Mouse (Mus musculus): ENCODE measurements around the gene Csmd2. TPM values are rescaled to one million over a fixed set of nuclear protein-coding genes. Genes with fewer than 3 reads are reported as not detected.
A peak's percentile ranks its signal among the peaks of the same experiment; 100 is the strongest.
"Not testable (repeated sequence)": the region's sequence is repeated elsewhere in the genome, so short reads cannot be mapped to it uniquely, and the experiment has no call there.

Gene Csmd2
- total RNA-seq, 1 experiment from 2014 or later: 2.2 TPM

- no peak for DNase-seq
These were observed 61.1 kb downstream of the Csmd2 start for GRCm38 (mm10) chr4:128048716-128049115.

- no peak for DNase-seq
These were observed 65.0 kb downstream of the Csmd2 start for GRCm38 (mm10) chr4:128052701-128053100.

GRCm38 (mm10) chr4:128061274-128061673 is 73.6 kb downstream of the Csmd2 start:
- not testable (repeated sequence) for DNase-seq

DNA sequence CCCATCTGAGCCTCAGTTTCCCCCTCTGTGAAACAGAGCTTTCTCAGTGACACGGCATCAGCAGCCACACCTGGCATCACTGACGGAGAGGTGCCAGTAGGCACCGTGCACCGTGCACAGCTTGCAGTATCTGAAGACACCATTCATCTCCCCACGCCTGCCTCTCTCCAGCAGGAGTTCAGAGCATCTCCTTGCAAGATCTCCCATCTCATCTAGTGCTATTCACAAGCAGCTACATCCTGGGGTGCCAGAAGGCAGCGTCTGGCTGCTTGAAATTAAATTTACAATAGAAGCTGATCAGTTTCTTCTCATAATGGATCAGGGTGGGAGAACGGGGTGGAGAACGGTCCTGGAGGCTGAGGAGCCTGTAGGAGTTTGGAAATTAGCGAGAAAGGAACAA is 79.5 kb downstream of the Csmd2 start:
- no peak for DNase-seq

- no peak for DNase-seq
These were observed 96.8 kb downstream of the Csmd2 start for GRCm38 (mm10) chr4:128084466-128084865.

DNA sequence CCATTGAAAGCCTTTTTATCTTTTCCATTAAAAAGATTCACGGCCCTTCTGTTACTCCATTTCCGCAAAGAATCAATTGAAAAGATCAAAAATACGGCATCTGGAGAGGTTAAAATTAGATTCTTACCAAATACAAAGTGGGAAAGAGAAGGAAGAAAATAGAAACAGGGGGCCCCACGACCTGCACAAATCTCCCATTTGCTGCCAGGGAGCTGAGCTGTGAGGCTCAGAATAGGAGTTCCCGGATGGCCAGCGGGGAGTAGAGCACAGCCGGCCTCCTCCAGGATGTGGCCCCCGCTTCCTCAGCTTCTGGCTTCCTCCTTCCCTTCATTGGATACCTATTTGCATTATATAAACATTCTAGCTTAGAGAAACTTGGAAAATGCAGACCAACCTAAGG is 97.4 kb downstream of the Csmd2 start:
- DNase-seq: no peak

- no peak for DNase-seq
These were observed 99.5 kb downstream of the Csmd2 start for GRCm38 (mm10) chr4:128087147-128087606.

DNA sequence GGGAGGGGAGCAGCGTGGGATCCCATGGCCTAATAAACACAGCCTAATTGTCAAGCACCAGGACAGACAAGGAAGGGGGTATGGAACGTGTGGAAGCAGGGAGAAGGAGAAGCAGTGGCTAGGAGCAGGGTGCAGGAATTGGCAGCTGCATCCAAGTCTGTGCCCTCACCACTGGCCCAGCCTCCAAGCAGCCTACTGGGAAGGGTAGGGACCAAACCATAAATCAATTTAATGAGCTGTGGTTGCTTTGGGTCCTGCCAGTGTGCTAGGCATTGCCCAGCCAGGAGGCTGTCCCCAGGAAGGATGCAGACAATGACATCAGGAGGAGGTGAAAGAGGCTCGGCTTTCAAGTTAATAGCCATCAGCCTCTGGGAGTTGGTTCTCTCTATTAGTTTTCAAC is 100.0 kb downstream of the Csmd2 start:
- no peak for DNase-seq

DNA sequence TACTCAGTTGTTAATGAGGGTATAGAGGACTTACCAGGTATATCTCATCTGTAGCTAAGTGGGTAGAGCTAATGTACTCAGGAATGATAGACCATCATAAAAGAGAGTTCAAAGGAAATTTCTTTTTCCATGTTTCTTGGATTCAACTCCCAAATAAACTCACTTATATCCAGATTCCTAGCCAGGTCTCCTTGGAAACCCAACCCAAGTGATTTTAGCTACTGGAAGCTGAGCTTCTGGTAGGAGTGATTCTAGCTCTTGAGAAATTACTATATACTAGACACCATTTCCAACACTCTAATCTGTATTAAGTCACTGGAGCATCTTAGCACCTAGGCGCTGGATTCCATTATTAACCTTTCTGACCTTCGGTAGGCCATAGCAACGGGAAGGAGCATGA is 100.6 kb downstream of the Csmd2 start:
- no peak for DNase-seq

GRCm38 (mm10) chr4:128091938-128092337 is 104.3 kb downstream of the Csmd2 start:
- no peak for DNase-seq

DNA sequence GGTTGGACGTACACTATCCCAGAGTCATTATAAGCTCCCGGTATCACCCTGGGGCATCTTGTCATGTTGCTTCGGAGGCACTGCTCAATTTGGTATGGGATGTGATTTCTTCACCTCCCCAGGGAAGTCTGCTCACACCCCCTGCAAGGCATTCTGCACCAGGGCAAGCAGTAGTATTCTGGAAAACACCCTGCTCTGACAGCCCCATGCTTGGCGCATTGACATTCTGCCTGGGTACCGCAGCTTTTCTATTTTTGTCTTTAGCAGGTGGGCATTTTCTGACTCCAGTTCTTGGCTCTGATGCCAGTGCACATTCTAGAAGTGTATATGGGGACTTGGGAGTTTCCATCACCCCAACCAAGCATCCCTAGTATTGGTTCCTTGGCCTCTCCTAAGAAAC is 111.9 kb downstream of the Csmd2 start:
- DNase-seq: no peak

DNA sequence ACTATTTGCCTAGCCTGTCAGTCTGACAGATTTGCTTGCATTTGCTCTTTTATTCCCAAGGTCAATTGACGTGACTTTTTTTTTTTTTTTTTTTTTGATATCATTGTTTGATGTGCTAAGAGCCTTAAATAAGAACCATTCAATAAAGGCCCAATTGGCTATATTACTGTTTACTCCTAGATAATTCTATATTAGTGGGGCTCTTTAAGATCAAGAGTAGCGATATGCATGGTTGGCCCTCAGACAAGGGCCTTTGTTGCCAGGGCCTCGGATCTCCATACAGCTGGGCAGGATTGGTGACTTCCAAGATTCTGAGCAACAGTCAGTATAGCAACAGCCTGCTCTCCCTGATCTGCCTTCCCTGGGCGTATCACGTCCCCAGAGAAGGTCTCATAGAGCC is 112.9 kb downstream of the Csmd2 start:
- DNase-seq: no peak

- DNase-seq: no peak
These were observed 128.7 kb downstream of the Csmd2 start for GRCm38 (mm10) chr4:128116331-128116730.

DNA sequence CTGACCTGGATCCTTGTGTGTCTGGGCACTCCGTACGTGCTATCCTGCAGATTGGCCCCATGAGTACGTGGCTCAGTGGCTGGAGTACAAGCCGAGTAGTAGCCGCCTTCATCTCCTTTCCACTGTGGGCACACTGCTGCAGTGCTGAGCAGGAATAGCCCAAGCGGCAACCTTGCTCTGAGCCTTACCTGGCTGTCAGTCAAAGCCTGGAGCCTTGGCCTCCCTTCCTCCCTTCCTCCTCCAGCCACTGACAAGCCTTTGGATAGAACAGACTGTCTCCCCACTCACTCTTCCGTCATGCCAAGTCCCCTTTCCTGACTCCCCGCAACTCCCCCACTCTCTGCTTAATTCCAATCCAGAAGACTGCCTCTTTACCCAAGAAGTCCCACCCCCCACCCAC is 135.6 kb downstream of the Csmd2 start:
- no peak for DNase-seq

DNA sequence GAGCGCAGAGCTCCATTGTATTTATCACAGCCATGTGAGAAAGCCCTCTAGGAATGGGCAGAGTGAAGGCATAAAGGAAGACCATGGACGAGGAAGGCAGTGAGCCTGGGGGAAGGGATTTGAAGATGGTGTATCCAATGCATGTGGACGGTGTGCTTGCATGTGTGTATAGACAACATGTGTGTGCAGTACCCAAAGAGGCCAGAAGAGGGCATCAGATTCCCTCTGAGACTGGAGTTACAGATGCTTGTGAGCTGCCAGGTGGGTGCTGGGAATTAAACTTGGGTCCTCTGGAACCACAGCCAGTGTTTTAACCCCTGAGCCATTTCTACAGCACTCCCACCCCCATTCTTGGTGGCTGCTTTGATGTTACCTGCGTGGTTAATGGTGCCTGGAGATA is 137.1 kb downstream of the Csmd2 start:
- DNase-seq: no peak

DNA sequence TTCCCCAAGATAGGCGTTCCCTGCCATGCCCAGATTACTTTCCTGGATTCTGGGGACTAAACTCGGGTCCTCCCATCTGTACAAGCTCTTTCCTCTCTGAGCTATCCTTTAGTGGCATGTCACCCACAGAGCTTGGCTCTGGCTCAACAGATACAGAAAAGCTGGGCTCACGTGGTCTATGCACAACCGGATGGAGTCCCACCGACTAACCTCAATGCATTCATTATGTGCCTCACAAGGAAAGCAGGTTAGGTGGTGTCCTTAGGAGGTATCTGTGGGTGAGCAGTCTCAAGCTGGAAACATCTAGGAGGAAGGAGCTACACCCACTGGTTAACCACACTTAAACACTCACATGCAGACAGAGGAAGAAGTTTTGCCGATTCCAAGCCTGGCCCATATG is 140.9 kb downstream of the Csmd2 start:
- DNase-seq: no peak

- DNase-seq: no peak
These were observed 143.0 kb downstream of the Csmd2 start for GRCm38 (mm10) chr4:128130611-128131142.

GRCm38 (mm10) chr4:128131666-128132065 is 144.0 kb downstream of the Csmd2 start:
- no peak for DNase-seq

DNA sequence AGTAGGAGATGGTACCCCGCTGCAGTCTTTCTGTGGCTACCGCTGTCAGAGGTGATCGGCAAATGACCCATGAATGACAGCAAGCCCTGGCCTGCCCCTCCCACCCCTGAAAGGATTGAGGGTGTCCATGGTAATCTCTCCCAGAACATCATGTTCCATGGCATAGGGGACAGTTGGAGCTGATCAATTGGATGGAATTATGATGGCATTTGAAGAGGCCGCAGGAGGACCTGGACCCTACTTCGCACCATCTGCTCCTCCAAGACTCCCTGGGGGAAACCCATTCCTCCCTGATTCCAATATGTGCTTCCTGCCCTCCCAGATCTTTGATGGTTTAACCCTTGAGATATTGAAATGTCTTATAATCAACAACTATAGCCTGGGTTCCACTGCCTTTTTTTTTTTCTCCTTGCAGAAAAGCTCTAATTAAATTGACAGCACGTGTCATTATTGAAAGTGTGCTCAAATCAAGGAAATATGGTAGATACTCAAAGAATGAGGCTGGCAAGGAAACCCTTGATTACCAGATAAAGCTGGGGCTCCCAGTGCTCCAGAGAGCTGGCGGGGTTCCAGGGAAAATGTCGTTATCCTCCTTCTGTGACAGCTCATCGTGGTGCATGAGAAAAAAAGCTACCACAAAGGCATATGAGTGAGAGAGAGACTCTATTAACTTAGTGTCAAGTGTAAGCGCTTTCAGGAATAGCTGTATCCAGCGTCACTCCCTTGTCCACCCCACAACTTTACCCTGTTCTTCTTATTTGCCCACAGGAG is 145.4 kb downstream of the Csmd2 start:
- peak; percentile 13 for DNase-seq

DNA sequence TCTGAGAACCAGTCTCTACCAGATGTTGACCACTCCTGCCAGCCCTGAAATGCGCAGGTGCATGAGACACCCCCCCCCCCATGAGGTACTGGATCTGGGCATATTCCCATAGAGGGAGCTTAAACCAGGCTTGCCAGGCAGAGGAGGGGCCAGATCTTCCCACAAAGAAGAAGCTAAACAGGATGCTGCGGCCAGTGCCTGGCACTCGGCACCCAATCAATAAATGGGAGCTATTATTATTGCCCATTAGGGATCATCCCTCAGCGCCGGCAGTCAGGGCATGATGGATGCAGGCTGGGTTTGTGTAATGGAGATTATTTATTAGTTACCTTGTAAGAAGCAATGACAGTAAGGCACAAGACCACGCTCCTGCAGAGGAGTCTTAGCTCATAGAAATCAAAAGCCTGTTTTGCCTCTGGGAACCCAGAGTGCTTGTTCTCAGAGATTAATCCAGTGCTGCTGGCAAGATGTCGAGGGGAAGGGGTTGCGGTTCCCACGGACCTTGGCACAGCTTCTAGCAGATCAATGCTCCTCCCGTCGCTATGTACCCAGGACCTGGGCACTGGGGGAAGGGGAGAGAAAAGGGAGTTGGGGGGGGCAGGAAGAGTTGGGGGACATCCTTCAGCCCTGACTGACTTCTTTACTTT is 146.8 kb downstream of the Csmd2 start:
- DNase-seq: no peak

DNA sequence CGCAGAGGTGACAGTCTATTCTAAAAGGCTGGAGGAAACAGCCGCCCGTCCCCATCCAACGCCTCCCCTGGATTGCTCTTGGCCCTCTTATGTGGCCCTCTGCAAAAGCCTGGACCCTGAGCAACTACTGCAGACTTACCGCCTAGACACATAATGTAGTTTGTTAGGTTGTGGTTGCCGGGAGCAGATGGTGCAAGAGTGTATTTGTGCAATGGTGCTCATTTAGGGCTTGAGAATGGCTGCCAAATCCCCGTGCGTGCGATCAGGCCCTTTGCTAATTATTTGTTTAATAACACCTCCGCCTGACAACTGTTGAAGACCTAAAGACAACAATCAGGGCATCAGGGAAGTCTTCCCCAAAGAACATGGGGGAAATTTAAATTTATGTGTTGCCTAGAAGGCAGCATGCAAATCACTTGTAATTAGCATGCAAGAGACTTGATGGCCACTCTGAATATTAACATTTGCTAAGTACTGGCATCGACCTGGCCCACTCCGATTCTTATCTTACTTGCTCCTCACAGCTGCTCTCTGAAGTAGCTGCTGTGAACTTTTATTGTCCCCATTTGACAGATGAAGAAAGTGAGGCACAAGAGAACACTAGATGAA is 147.5 kb downstream of the Csmd2 start:
- DNase-seq: no peak

DNA sequence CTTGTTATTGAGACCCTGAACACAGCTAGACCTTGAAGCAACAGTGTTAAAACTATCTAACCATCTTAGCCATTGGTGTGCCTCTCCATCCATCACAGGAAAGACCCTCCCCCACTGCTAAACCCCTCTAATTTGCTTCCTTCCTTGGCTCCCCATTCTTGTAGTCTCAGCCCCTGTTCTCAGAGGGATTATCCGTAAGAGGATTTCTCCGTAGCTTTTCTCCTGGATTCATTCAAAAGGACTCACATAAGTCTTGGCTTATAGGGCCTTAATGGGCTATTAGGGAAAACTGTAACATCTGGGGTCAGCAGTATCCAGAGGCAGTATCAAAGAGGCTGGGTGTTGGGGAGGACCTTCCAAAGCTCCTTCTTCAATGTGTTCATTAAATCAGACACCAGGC is 152.3 kb downstream of the Csmd2 start:
- DNase-seq: no peak
